Mouse (Mus musculus) lung, postnatal 14 days (tissue): ENCODE measurements around the gene Vhl.
A peak's percentile ranks its signal among the peaks of the same experiment; 100 is the strongest.
"Not testable (repeated sequence)": the region's sequence is repeated elsewhere in the genome, so short reads cannot be mapped to it uniquely, and the experiment has no call there.

ENCODE experiments used
- DNase-seq: peaks from one replicate; pipeline ENCODE4 v3.0.0; 2021

The Vhl gene

DNA sequence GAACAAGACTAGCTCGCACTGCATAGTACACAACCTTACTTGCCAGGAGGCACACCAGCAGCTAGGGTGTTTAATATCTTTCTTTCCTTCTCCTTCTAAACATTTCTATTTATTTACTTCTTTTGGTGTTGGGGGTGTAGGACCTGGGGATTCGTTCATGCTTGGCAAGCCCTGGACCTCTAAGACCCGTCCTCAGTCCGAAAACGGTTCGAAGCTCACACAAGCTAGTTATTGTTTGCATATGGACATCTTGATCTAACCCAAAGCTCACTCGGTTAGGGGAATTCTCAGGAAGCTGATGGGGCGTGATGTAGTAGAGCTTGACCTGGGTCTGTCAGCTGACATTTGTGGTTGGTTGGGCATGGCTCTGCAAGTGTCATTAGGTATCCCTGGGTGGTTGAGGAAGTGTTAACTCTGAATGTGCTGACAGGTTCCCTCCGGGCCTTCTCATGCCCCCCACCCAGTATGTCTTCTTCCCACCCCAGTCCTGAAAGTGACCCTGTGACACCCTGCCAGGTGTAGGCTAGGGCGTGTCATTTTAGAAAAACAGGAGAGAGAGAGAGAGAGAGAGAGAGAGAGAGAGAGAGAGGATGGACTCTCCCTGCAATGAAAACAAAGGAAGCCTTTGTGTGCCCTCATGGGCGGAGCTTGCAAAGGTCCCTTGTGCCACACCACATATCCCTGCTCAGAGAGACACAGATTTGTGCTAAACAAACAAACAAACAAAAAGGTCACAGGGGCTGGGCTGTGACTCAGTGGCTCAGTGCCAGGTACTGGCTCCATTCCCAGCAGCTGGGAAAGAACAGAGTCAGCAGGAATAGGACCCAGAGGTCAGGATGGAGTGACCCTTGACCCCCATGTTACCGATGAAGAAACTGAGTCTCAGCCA, 37.8 kb downstream of the Vhl start:
- peak; percentile 54 for DNase-seq

- DNase-seq: no peak
These were observed 39.4 kb downstream of the Vhl start for GRCm38 (mm10) chr6:113662964-113663700.

- DNase-seq: no peak
These were observed 40.5 kb downstream of the Vhl start for GRCm38 (mm10) chr6:113664305-113664704.

DNA sequence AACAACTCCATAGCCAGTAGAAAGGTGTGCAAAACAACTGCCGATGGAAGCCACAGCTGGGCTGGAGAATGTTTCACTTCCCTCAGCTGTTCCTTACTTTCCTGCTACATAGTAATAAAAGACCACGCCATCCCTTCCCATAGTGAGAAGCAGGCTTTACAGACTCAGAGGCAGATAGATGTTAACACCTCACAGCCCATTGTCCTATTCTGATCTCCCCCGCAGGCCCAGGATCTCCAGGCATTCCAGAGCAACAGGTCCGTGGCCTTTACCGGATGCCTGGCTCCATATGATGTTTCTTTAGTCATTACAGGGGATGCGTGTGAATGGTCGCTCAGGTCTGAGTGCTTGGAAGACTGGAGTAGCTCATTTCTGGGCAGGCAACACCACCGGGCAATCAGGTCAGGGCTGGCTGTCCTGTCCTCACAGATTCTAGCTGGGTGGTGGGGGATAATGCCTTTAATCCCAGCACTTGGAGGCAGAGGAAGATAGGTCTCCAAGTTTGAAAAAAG, 43.9 kb downstream of the Vhl start:
- no peak for DNase-seq

GRCm38 (mm10) chr6:113668287-113669154, 44.8 kb downstream of the Vhl start:
- DNase-seq: peak; percentile 44

DNA sequence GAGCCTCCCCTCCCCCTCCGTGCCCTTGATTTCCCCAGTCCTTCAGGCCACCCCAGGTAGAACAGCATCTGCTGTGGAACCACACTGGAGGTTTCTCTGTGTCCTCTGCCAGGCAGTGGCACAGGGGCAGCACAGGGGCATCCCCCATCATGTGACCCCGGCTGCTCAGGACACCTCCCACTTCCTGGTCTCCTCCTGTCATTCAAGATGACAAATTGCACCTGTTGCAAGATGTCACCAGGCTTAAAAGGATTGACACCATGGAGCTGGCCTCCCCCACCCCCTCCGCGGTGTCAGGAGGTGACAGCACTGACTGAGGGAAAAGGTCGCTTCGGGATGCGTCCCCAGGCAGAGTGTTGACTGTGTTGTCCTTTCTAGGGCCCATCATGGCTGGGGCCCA, 46.1 kb downstream of the Vhl start:
- DNase-seq: no peak

DNA sequence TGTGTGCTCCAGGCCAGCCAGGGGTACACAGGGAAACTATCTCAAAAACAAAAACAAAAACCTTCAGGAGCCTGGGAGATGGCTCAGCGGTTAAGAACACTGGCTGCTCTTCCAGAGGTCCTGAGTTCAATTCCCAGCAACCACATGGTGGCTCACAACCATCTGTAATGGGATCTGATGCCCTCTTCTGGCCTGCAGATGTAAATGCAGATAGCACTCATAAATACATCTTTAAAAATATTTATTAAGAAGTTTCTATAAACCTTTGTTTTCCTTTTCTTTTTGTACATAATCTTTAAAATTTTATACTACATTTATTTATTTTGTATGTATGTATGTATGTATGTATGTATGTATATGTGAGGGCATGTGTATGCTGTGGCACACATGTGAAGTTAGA, 48.3 kb downstream of the Vhl start:
- DNase-seq: not testable (repeated sequence)

DNA sequence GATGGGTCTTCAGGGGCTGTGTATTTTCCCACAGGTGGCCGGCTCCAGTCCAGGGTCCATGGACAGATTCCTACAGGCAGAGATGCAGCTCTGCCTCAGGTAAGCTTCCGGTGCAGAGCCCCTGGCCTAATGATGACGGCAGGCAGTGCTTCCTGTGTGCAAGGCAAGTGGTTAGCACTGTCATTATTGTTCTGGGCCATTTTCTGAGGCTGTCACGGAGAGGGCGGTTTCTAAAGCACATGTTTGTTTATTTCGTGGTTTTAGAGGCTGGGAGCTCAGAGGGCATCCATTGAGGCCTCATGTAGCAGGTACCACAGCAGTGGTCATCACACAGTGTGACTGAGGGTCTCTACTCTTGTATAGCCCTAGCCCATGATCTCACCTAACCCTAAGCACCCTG, 49.2 kb downstream of the Vhl start:
- no peak for DNase-seq

DNA sequence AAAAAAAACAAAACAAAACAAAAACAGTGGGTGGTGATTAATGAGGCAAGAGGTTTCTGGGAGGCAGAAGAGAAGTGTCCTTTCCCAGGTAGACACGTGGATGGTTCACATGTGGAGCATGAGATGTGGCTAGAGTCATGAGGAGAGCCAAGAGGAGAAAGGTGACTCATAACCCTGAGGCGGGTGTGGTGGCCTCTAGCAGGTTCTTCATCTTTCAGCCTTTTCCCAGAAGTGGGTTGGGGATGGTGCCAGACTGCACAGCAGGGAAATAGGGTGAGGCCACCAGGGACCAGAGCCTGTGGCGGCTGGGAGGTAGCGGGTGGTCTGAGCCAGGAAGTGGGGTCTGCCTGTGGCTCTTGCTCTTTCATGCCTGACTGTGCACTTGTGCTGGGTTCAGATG, 51.5 kb downstream of the Vhl start:
- DNase-seq: no peak

DNA sequence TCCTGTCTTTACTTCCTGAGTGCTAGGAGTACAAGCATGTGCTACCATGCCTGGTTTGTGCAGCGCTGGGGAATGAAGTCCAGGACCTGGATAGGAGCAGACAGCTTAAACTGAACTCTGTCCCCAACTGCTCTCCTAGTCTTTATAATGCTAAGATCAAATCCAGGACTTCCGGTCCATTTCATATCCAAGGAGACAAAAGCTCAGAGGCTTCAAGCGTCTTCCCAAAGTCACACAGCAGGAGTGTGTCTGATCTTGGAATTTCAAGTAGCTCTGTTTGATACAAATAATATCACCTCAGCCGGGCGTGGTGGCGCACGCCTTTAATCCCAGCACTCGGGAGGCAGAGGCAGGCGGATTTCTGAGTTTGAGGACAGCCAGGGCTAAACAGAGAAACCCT, 52.2 kb downstream of the Vhl start:
- no peak for DNase-seq

GRCm38 (mm10) chr6:113677070-113677734, 53.4 kb downstream of the Vhl start:
- DNase-seq: no peak

- no peak for DNase-seq
These were observed 54.7 kb downstream of the Vhl start for GRCm38 (mm10) chr6:113678246-113679012.

GRCm38 (mm10) chr6:113679993-113680566, 56.3 kb downstream of the Vhl start:
- no peak for DNase-seq
